Mouse (Mus musculus) c-Kit-negative CD71-positive TER-119-positive erythroid progenitor cells, embryonic 14.5 days (primary cell): ENCODE results near the gene Sod2.
"Not testable (repeated sequence)": the region's sequence is repeated elsewhere in the genome, so short reads cannot be mapped to it uniquely, and the experiment has no call there.

Experiments used
- DNase-seq: peaks from one replicate; pipeline ENCODE4 v3.0.0-alpha.2; 2013; ENCODE audit warnings: low read depth, low spot score

Gene Sod2

DNA sequence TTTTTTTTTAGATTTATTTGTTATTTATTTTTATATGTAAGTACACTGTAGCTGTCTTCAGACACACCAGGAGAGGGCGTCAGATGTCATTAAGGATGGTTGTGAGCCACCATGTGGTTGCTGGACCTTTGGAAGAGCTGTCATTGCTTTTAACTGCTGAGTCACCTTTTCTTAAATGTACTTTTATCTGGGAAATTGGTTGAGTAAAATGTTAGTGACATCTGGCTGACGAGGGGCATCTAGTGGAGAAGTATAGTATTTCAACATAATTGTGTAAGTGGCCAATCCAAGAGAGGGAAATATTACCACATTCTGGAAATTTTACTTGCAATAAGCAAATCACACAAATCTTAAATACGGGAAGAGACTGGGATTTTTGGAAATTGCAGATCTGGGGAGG lies 3.2 kb downstream of the Sod2 start:
- DNase-seq: peak; percentile 70

DNA sequence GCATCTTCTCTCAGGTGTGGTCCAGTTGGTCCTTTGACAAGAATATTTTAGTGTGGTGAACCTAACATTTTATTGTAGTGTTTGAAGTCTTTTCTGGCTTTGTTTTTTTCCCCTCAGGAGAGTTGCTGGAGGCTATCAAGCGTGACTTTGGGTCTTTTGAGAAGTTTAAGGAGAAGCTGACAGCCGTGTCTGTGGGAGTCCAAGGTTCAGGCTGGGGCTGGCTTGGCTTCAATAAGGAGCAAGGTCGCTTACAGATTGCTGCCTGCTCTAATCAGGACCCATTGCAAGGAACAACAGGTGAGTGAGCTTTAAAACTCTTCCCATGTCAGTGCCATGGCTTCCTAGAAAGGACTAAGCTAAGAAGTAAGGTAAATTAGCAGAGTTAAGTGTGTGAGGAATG lies 6.7 kb downstream of the Sod2 start:
- no peak for DNase-seq

DNA sequence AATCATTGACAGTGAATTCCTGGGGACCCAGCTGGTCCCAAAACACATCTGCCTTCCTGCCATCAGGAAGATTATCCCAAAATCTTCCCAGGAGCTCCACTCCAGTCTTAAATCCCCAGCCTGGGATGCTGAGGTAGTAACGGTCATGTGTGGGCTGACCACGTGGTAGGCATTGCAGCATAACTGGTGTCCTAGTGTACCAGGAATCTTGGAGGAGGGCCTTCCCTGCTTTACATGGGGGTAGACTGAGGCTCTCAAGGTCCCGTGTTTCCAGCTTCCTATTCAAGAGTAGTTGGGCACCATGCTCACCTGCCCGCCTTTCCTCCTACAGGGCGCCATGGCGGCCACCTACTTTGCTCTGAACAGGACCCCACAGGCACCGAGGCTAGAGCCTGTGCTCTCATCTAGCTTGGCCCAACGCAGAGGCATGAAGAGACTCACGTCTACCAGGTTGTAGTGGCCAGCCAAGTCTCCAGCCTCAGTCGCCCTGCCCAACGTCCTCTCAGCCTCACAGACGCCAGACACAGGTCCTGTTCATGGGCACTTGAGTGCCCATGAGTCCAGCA lies 30.1 kb downstream of the Sod2 start:
- DNase-seq: not testable (repeated sequence)

DNA sequence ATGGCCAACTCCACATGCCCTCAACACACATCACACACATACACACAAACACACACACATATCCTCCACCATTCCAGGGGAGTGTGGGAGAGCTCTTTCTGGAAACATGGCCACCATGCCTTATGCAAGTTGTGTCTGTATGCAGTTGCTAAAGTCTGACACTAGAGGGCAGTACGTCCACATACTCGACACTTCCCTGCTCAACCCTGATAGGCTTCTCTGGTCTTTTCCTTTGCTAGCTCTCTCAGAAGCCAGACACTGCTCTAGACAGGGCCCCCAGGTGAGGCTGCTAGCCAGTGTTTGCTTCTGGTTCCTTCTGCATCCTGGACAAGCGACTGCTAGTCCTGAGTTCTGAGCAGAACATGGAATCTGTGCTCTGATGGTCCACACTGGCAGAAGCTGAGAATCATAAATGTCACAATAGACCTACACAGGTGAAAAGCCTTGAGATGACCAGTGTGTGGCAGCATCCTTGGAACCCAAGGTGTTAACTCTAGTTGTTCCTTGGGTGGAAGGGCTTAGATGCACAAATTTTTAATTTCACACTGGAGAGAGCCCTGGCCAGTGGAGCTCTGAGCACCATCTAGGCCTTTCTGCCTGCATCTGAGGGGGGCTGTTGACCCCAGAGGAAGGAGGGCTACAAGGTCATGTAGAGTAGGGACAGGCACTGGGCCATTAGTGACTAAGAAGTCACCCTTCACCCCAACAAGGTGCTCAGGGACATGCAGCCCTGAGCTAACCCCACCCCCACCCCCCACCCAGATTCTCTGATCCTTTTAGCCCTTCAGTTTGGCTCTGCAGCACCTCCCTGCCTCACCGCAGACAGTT lies 37.4 kb downstream of the Sod2 start:
- DNase-seq: peak; percentile 11

DNA sequence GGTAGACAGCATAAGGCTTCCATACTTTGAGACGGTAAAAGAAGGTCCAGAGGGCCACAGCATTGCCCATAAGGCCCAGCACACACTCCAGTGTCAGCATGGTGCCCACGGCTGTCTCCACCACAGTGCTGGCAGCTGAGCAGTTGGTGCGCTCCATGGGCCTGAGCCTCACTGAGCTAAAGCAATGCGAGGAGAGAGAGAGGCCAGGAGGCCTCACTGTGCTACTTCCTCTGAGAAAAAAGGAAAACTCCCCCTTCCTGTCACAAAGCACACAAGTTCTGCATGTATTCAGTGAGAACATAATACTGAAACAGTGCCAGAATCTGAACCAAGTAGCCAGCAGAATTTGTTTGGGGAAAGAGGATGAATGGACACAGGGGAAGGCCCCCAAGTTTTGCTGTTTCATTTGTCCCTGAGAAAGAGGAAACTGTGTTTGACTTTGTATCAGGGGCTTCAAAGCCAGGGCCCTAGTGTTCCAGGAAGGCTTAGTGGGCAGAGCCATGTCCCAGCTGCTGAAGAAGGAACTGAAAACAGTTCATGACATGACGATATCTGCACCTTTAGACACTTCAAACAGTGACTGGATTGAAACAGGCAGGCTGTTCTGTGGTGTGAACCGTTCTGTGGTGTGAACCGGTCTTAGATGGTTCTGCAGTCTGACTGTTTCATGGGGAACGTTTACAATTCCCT lies 45.6 kb downstream of the Sod2 start, which contains the start of gene Gpr31b:
Gpr31b (minus strand) TSS at position 173 of the 690 bp plus-strand sequence.
- DNase-seq: not testable (repeated sequence)

DNA sequence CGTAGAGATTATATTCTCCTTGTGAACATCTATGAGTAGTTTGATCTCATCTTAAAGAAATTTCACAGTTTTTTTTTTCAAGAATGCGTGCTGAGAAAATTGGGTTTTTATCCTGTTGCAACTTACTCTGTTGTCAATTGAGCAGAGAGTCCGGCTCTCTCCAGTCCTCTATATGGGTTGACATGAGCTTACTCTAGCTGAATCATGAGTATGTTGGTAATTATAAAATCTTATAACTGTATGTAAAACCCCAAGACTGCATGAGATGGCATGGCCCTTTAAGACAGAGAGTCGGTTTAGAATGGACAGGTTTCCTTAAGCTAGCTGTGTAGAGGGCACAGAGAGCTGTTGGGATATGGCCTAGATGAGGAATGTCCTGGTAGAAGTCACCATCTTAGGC lies 54.2 kb downstream of the Sod2 start, which contains the start of gene Tcp10b:
Tcp10b (plus strand) TSS at position 301 of the 400 bp plus-strand sequence.
- not testable (repeated sequence) for DNase-seq

DNA sequence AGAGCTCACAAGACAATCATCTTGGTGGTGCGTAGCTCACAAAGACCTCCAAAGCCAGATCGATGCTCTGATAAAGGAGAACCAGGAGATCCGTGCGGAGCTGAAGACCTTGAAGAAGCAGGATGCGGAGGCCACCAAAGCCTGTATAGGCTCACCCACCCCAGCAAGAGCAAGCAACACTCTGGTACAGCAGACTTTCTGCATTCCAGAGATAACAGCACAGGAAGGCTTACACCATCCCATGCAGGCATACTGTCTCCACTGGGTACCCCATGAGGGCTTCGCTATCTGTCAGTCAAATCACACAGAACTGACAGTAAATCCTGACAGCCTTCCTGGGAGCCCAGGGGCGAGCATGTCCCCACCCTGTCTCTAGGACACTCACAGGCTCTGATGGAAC lies 56.2 kb downstream of the Sod2 start:
- not testable (repeated sequence) for DNase-seq

DNA sequence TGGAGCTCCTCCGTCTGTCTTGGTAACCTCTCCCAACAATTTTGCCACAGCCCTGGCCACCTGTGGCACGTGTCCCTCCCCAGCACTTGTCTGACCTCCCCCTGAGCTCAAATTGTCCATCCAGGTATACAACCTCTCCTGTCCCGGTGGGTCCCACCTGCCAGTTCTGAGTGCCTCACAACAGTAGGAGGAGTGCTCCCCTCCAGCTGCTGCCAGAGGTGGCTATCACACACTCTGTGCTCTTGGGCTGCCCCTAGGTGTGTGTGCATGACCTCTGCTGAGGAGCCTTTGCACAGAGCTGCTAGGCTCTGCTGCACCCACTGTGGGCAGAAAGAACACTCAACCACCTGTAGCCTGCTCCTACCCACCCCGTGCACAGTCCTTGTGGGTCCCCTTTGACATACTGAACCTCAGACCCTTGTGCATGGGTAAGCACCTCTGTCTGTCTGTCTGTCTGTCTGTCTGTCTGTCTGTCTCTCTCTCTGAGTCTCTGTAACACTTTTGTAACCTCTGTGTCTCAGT lies 61.3 kb downstream of the Sod2 start:
- DNase-seq: not testable (repeated sequence)

DNA sequence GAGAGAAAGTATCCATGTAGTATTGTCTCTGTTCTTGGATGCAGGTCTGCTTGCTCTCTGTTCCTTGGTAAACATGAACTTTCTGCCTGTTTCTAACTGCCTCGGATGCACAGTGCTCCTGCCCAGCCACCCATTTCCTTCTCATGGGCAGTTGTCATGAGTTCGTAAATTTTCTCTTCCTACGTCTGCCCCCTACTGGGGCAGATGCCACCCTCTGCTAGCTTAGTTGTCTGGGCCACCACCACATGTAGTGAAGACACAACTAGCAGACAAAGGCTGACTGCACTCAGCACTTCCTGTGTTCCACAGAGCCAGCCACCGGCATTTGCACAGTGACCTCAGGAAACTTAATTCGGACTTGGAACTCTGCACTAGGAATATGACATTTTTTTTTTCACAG lies 62.6 kb downstream of the Sod2 start:
- not testable (repeated sequence) for DNase-seq
